Mouse (Mus musculus) layer of hippocampus, adult 18-20 months (tissue): ENCODE data around the gene Mab21l3. TPM values are rescaled to one million over a fixed set of nuclear protein-coding genes. Genes with fewer than 3 reads are reported as not detected.

Experiments
- DNase-seq, 2 experiments: peaks; one replicate each; pipeline ENCODE4 v3.0.0; 2022; ENCODE audit warnings: low spot score in 2 of 2
- total RNA-seq, 2 experiments: library from RNA; stranded (reverse); gene quantifications; 2 replicates each; pipeline ENCODE4 v1.2.3; 2021

Mab21l3 gene
- total RNA-seq, 2 experiments from 2014 or later, result not detected

- no peak for DNase-seq
These were observed 44.4 kb downstream of the Mab21l3 start for GRCm38 (mm10) chr3:101804331-101804730.

- DNase-seq, result no peak
These were observed 45.0 kb downstream of the Mab21l3 start for GRCm38 (mm10) chr3:101803764-101804163.

- DNase-seq, result no peak
These were observed 46.0 kb downstream of the Mab21l3 start for GRCm38 (mm10) chr3:101802746-101803145.

- DNase-seq, result no peak
These were observed 48.2 kb downstream of the Mab21l3 start for GRCm38 (mm10) chr3:101800596-101801018.

- DNase-seq, result no peak
These were observed 48.7 kb downstream of the Mab21l3 start for GRCm38 (mm10) chr3:101799852-101800595.

GRCm38 (mm10) chr3:101797830-101798709 is 50.7 kb downstream of the Mab21l3 start:
- peak in 1 of 2 experiments; percentile 41 for DNase-seq

- DNase-seq, result no peak
These were observed 52.5 kb downstream of the Mab21l3 start for GRCm38 (mm10) chr3:101796212-101796611.

- DNase-seq, result no peak
These were observed 53.2 kb downstream of the Mab21l3 start for GRCm38 (mm10) chr3:101795387-101796039.

GRCm38 (mm10) chr3:101794666-101795065 is 54.1 kb downstream of the Mab21l3 start:
- no peak for DNase-seq

GRCm38 (mm10) chr3:101794026-101794425 is 54.7 kb downstream of the Mab21l3 start:
- no peak for DNase-seq

GRCm38 (mm10) chr3:101792191-101792590 is 56.6 kb downstream of the Mab21l3 start:
- DNase-seq, result no peak

GRCm38 (mm10) chr3:101784768-101785424 is 63.9 kb downstream of the Mab21l3 start:
- no peak for DNase-seq

GRCm38 (mm10) chr3:101783793-101784192 is 65.0 kb downstream of the Mab21l3 start:
- DNase-seq, result no peak

GRCm38 (mm10) chr3:101780874-101781483 is 67.8 kb downstream of the Mab21l3 start:
- DNase-seq, result no peak

GRCm38 (mm10) chr3:101778896-101779665 is 69.7 kb downstream of the Mab21l3 start:
- DNase-seq, result no peak

- DNase-seq, result no peak
These were observed 73.0 kb downstream of the Mab21l3 start for GRCm38 (mm10) chr3:101775732-101776131.

- DNase-seq, result no peak
These were observed 78.2 kb downstream of the Mab21l3 start for GRCm38 (mm10) chr3:101770540-101770939.

- no peak for DNase-seq
These were observed 85.2 kb downstream of the Mab21l3 start for GRCm38 (mm10) chr3:101763566-101763965.
